Mouse (Mus musculus): ENCODE measurements around the gene Tmem234. TPM values are rescaled to one million over a fixed set of nuclear protein-coding genes. Genes with fewer than 3 reads are reported as not detected.
A peak's percentile ranks its signal among the peaks of the same experiment; 100 is the strongest.

Gene Tmem234
- polyA plus RNA-seq, 1 experiment from 2014 or later = 193 TPM

DNA sequence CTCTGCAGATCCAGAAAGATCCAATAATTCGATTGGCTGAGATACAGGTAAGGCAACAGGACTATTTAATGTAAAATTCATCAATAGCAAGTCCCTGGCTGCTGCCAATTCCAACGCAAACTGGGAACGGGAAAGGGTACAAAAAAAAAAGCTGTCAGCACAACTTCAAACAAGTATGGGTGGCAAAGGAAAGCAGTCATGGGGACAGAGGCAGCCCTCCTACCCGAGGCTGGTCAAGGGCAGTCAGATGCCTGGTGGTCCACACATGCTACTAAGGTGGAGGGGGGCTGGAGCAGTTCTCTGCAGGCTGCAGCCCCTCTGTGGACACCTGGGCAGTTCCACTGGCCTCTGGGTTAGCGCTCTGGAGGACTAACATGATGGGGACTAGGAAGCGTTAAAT is 25.6 kb downstream of the Tmem234 start:
- ATAC-seq (ENCODE audit: low read depth) = no peak
- H3K4me3 ChIP-seq = no peak overlapping the region
- H3K36me3 ChIP-seq = peaks cover 49% of the 10 kb centered on the region
- no peak overlapping the region for H3K9ac ChIP-seq
- WGBS = 79% methylated on average over 6 of the region's 6 CpGs
- H3K27ac ChIP-seq (replicated peaks) = no peak overlapping the region
- H3K9me3 ChIP-seq = no peaks in the 10 kb centered on the region
- no peaks in the 10 kb centered on the region for H3K27me3 ChIP-seq
- no peak overlapping the region for H3K4me2 ChIP-seq
- H3K4me1 ChIP-seq (replicated peaks) = peaks cover 44% of the 10 kb centered on the region

DNA sequence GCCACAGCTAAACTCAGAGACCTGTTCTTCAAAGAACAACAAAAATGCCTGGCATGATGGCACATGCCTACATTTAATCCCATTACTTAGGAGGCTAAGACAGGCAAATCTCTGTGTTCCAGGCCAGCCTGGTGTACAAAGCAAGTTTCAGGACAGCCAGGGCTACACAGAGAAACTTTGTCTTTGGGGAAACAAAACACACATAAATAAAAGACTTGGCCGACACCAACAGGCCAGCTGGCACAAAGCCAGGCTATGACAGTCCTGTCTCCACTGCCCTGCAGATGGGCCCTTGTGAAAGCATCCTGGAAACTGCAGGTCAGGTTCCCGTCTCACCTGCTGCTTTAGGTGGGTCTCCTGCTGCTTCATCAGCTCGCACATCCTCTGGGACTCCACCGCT is 30.5 kb downstream of the Tmem234 start:
- Histone ChIP-seq H3K9me3 (no peaks in the 10 kb centered on the region), H3K4me3 (no peak overlapping the region), H3K9ac (no peak overlapping the region), H3K4me2 (no peak overlapping the region), H3K27ac (replicated peaks) (no peak overlapping the region), H3K27me3 (no peaks in the 10 kb centered on the region), H3K4me1 (replicated peaks) (peaks cover 11% of the 10 kb centered on the region), H3K36me3 (peaks cover 97% of the 10 kb centered on the region)
- ATAC-seq (ENCODE audit: low read depth) = no peak
- WGBS = 59% methylated on average over 4 of the region's 4 CpGs

DNA sequence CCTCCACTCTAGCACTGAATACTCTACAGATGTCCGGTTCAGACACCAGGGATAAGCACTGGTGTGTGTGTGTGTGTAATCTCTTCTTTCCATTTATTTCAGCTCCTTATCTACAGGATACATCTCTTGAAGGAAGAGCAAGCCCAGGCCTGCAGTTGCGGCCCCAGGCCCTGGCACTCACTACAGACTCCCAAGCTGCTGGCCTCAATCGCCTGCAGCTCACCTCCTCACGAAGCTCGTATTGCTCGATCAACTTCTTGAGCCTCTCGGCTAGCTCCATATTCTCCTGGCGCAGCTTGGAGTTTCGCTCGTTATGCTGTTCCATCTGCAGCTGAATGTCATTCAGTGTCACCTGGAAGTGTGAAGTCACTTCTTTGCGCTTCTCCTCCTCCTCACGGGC is 31.4 kb downstream of the Tmem234 start:
- Histone ChIP-seq H3K4me1 (replicated peaks) (peaks cover 13% of the 10 kb centered on the region), H3K4me3 (no peak overlapping the region), H3K27me3 (no peaks in the 10 kb centered on the region), H3K36me3 (peaks cover 99% of the 10 kb centered on the region), H3K9me3 (no peaks in the 10 kb centered on the region), H3K4me2 (no peak overlapping the region), H3K9ac (no peak overlapping the region), H3K27ac (replicated peaks) (no peak overlapping the region)
- no peak for ATAC-seq (ENCODE audit: low read depth)
- WGBS = 95% methylated on average over 12 of the region's 12 CpGs

DNA sequence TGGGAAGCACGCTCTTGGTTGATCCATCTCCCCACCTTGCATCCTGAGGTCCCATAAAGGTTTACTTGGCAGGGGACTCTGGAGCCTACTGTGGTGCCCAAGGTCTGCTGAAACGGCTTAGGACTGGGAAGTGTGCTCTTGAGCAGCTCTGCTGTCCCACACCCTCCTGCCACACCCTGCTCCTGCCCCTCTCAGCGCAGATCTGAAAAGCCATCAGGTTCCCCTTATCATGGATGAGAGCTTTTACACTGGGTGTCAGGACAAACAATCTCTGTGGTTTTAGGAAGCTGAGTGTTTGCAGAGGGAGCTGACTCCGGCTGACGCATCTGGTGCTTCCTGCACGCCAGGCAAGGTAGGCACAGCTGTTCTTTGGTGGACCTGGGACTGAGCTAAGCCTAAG is 33.4 kb downstream of the Tmem234 start:
- 92% methylated on average over 6 of the region's 6 CpGs for WGBS
- H3K4me2 ChIP-seq = no peak overlapping the region
- no peak overlapping the region for H3K27ac ChIP-seq (replicated peaks)
- no peak overlapping the region for H3K4me3 ChIP-seq
- no peaks in the 10 kb centered on the region for H3K27me3 ChIP-seq
- H3K9me3 ChIP-seq = no peaks in the 10 kb centered on the region
- ATAC-seq (ENCODE audit: low read depth) = no peak
- H3K9ac ChIP-seq = no peak overlapping the region
- H3K36me3 ChIP-seq = peaks cover 96% of the 10 kb centered on the region
- peaks cover 29% of the 10 kb centered on the region for H3K4me1 ChIP-seq (replicated peaks)

DNA sequence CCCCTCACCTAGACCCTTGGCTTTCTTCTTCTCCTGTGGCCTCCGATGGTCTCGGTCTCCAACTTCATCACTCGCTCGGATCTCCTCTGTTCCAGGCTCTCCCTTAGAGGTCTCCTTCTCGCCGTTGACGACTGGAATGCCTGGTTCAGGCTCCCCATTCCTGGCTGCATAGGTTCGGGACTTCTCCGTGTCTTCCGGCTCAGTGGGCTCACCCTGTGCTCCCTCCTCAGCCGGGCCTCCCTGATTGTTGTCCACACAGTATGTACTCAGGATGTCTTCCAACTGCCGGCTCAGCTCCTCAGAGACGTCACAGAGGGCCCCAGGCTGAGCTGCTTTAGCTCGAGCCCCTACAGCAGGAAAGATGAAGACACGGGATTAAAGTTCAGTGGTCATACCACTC is 38.8 kb downstream of the Tmem234 start:
- Histone ChIP-seq H3K4me1 (replicated peaks) (peaks cover 38% of the 10 kb centered on the region), H3K4me2 (peak overlapping the region; percentile 73), H3K4me3 (peak overlapping the region; percentile 55), H3K27me3 (no peaks in the 10 kb centered on the region), H3K9ac (peak overlapping the region; percentile 82), H3K36me3 (peaks cover 50% of the 10 kb centered on the region), H3K27ac (replicated peaks) (no peak overlapping the region), H3K9me3 (no peaks in the 10 kb centered on the region)
- no peak for ATAC-seq (ENCODE audit: low read depth)
- WGBS = 88% methylated on average over 15 of the region's 15 CpGs

DNA sequence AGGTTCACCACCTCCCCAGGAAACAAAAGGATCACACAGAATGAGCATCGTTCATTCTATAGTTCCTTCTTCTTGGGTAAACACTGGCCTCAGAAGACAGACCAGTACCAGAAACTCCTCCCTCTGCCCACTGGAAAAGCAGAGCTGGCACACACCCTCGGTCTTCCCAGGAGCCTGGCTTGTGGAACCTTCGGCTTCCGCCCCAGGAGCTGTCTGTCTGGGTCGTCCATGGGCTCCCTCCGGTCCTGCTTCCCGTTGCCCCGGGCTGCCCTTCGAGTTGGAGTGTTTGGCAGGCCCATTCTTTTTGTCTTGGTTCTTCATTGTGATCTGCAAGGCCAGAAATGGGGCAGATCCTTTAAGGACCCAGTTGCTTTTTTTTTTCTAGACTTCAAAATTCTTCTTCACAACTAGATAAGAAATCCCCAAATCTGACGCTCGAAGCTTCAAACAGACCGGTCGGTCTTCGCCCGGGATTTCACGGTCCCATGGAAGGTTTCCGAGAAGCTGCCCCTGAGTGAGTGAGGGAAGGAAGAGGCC is 39.7 kb downstream of the Tmem234 start:
- WGBS = 3% methylated on average over 17 of the region's 17 CpGs
- Histone ChIP-seq H3K4me1 (replicated peaks) (peaks cover 38% of the 10 kb centered on the region), H3K4me3 (peak overlapping the region; percentile 55), H3K9me3 (no peaks in the 10 kb centered on the region), H3K27ac (replicated peaks) (peak overlapping the region; percentile 92), H3K27me3 (no peaks in the 10 kb centered on the region), H3K36me3 (peaks cover 50% of the 10 kb centered on the region), H3K4me2 (peak overlapping the region; percentile 73), H3K9ac (peak overlapping the region; percentile 82)
- ATAC-seq (ENCODE audit: low read depth) = no peak

DNA sequence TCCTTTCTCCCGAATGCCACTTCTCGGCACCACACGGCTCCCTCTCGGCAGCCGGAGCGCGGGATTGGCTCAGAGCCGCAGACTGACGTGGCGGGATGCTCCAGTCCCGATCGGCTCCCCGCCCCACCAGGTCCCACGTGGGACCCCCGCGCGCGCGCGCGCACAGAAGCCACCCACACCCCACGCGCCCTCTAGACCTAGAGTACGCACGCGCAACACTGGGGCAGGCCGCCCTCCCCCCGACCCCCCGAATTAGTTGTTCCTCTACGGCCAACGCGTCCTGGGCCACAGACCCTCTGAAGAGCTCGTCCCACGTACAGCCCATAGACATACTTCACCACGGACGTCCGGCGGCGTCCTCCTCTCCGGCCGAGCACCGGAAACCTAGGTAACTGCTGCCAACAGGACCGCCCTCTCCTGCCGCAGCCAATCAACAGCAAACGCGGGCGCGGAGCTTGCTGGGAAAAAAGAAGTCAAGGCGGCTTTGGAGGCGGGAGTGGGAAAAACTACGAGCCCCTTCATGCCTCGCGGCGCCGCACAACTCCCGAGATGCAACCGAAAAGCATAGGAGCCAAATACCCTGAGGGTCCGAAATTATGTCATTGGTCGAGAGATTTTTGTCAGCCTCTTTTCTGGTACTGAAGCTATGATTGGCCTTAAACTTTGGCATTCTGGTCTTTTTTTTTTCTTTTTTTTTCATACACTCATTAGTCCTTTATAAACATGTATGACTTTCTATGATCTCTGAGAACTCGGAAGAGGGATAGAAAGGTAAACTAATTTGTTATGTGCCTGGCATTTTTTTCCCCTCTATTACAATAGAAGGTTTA is 40.4 kb downstream of the Tmem234 start, which contains the start of gene Txlna:
TSS of gene Txlna (minus strand) at position 428 of the 830 bp plus-strand sequence.
- H3K9ac ChIP-seq = peak within 1 kb of the TSS; percentile 82

DNA sequence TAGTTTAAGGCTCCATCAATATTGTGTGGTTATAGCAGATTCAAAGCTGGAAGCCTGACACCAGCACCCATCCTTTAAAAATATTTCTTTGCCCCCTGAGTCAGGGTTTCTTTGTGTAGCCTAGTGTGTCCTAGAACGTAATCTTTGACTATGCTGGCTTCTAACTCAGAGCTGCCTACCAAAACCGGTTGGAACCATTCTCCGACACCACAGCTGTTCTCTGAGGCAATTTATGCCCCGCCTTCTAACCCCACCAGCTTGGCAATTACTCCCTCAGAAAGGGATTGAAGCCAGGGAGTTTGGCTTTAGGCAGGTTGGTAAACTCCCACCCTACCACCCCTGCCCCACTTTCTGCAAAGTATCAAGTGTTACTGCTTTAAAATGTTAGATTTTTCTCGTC is 41.3 kb downstream of the Tmem234 start:
- WGBS = 36% methylated on average over 5 of the region's 5 CpGs
- ATAC-seq (ENCODE audit: low read depth) = no peak
- H3K36me3 ChIP-seq = peaks cover 50% of the 10 kb centered on the region
- H3K27me3 ChIP-seq = no peaks in the 10 kb centered on the region
- peak overlapping the region; percentile 55; the same call in 1 of the 2 replicates for H3K4me3 ChIP-seq
- peaks cover 37% of the 10 kb centered on the region for H3K4me1 ChIP-seq (replicated peaks)
- peak overlapping the region; percentile 41; the same call in 1 of the 2 replicates for H3K9ac ChIP-seq
- H3K4me2 ChIP-seq = peak overlapping the region; percentile 73
- H3K9me3 ChIP-seq = no peaks in the 10 kb centered on the region
- no peak overlapping the region for H3K27ac ChIP-seq (replicated peaks)

More for the DNA sequence above, 40.4 kb downstream of the Tmem234 start, which contains the start of gene Txlna:
- Histone ChIP-seq H3K4me2 (peak within 1 kb of the TSS; percentile 73), H3K9me3 (no peaks in the 10 kb centered on the region), H3K27ac (replicated peaks) (peak within 1 kb of the TSS; percentile 92), H3K4me1 (replicated peaks) (peaks cover 38% of the 10 kb centered on the region), H3K36me3 (peaks cover 50% of the 10 kb centered on the region), H3K27me3 (no peaks in the 10 kb centered on the region), H3K4me3 (peak within 1 kb of the TSS; percentile 55)
- peak; percentile 98 for ATAC-seq (ENCODE audit: low read depth)
- under 1% methylated on average over 60 of the region's 60 CpGs for WGBS

DNA sequence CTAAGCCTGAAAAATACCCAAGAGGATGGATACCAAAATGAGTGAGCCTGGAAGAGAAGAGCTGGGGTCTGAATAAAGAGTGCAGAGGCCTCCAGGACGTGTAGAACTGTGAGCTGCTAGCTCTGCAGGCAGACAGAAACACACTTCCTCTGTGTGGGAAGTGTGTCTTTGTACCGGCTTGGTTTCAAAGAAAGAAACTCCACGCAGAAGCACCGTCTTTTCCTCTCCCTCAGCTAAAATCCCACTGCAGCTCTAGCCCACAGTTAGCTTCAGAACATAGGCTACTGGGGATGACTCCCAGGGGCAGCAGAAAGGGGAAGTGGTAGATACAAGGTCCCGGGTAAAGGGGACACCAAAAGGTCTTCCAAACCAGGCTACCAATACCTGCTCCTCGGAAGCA is 44.7 kb downstream of the Tmem234 start:
- H3K9ac ChIP-seq = no peak overlapping the region
- no peak overlapping the region for H3K4me2 ChIP-seq
- H3K4me1 ChIP-seq (replicated peaks) = peaks cover 7% of the 10 kb centered on the region
- no peak for ATAC-seq (ENCODE audit: low read depth)
- peaks cover 61% of the 10 kb centered on the region for H3K36me3 ChIP-seq
- no peak overlapping the region for H3K27ac ChIP-seq (replicated peaks)
- no peaks in the 10 kb centered on the region for H3K27me3 ChIP-seq
- 92% methylated on average over 6 of the region's 6 CpGs for WGBS
- H3K9me3 ChIP-seq = no peaks in the 10 kb centered on the region
- H3K4me3 ChIP-seq = no peak overlapping the region

DNA sequence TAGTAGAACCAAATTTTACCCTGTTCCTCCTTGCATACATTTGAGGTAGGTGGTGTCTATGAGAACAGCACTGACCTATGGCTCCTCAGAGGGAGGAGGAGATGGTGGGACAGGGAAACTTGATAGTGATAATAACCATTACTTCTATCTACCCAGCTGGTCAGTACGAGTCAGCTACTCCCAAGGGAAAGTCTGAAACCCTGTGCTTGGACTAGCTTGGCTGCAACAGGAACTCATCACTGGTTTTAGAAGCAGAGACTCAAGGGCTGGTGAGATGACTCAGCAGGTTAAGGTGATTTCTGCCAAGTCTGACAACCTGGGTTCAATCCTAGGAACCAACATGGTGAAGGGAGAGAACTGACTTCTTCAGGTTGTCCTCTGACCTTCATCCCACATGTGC is 48.2 kb downstream of the Tmem234 start:
- Histone ChIP-seq H3K4me3 (no peak overlapping the region), H3K4me2 (no peak overlapping the region), H3K4me1 (replicated peaks) (no peaks in the 10 kb centered on the region), H3K36me3 (peaks cover 90% of the 10 kb centered on the region), H3K9ac (no peak overlapping the region), H3K27ac (replicated peaks) (no peak overlapping the region), H3K9me3 (no peaks in the 10 kb centered on the region), H3K27me3 (no peaks in the 10 kb centered on the region)
- ATAC-seq (ENCODE audit: low read depth) = no peak
- 84% methylated on average over 1 of the region's 1 CpGs for WGBS

DNA sequence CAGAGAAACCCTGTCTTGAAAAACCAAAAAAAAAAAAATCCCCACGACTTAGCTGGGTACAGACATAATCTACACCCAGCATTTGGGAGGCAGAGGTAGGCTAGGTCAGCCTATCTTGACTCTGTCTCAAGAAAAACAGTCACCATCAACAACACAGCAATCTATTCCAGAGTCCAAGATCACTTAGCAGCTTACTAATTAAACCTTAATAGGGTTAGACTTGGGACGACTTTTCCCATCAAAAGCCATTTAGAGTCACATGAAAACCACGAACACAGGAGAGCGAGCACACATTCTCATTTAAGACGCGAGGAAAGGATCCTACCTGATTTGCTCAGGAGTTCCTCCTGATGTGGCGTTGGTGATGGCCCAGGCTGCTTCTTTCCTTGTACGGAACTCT is 49.9 kb downstream of the Tmem234 start:
- 94% methylated on average over 8 of the region's 8 CpGs for WGBS
- Histone ChIP-seq H3K36me3 (peaks cover 94% of the 10 kb centered on the region), H3K27ac (replicated peaks) (no peak overlapping the region), H3K9ac (no peak overlapping the region), H3K9me3 (no peaks in the 10 kb centered on the region), H3K27me3 (no peaks in the 10 kb centered on the region), H3K4me3 (no peak overlapping the region), H3K4me2 (no peak overlapping the region), H3K4me1 (replicated peaks) (no peaks in the 10 kb centered on the region)
- no peak for ATAC-seq (ENCODE audit: low read depth)

DNA sequence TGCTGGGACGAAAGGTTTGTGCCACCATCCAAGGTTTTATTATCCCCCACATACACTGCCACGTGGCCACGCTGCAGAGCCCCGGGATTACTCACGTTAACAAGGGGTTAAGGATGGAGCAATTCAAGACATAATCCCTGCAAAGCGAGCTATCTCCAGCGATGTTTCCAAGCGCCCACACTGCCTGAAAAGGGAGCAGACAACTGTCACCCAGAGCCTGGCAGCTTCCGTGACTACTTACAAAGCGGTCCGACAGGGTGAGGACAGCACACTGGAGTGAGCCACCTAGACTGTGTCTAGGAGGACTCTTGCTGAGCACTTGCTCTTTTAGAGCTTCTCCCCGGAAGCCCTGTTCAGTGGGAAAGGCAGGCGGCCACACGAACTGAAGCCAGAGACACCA is 54.3 kb downstream of the Tmem234 start:
- Histone ChIP-seq H3K27ac (replicated peaks) (no peak overlapping the region), H3K4me2 (no peak overlapping the region), H3K9ac (no peak overlapping the region), H3K4me3 (no peak overlapping the region), H3K4me1 (replicated peaks) (no peaks in the 10 kb centered on the region), H3K27me3 (no peaks in the 10 kb centered on the region), H3K9me3 (no peaks in the 10 kb centered on the region), H3K36me3 (peaks cover 94% of the 10 kb centered on the region)
- WGBS = 92% methylated on average over 14 of the region's 14 CpGs
- no peak for ATAC-seq (ENCODE audit: low read depth)
